32 mouse cellular contexts compared by ENCODE assay signal in the genomic region with DNA sequence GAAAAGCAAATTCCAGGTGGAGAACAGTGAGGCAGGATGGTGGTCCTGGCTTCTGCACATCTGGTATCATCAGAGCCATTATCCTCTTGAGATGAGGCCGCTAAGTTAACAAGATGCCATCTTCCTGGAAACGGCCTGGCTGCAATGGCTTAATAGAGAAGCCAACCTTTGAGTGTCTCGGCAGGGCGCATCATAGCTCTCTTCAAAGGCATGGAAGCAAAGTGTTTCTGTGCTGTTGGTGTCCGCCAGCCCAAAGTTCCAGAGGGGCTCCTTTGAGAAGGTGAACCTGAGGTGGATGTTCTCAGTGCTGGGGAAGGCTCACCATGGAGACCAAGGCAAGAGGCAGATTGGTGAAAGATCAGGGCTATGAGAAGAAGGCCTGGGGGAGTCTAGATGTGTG. TPM values are rescaled to one million over a fixed set of nuclear protein-coding genes. Genes with fewer than 3 reads are reported as not detected.
"Had no signal": no experiment of that assay in that cellular context is flagged by ENCODE, and none has a peak within 500 bp of the region (broad histone marks: within the 10 kb centered on the region; RNA-seq: fewer than 3 reads in every experiment).

No protein-coding gene starts in this region.

- ATAC-seq: hindbrain, postnatal 0 days; inflammation-experienced regulatory T-cells, adult 6 months; intestine, embryonic 15.5 days; intestine, postnatal 0 days; liver, embryonic 12.5 days had no signal

- H3K9me3 ChIP-seq: heart, embryonic 13.5 days; heart, embryonic 15.5 days; hindbrain, embryonic 13.5 days; hindbrain, embryonic 15.5 days; intestine, embryonic 15.5 days; limb, embryonic 13.5 days; limb, embryonic 15.5 days; liver, embryonic 12.5 days had no signal

- H3K27ac ChIP-seq: heart, embryonic 13.5 days; heart, embryonic 15.5 days; hindbrain, embryonic 13.5 days; hindbrain, embryonic 15.5 days; hindbrain, postnatal 0 days; intestine, embryonic 15.5 days; limb, embryonic 13.5 days; limb, embryonic 15.5 days; liver, embryonic 12.5 days; liver, embryonic 14.5 days had no signal

- H3K4me1 ChIP-seq: hindbrain, embryonic 13.5 days; hindbrain, embryonic 15.5 days; intestine, embryonic 15.5 days; limb, embryonic 13.5 days; limb, embryonic 15.5 days; liver, embryonic 12.5 days had no signal

- DNase-seq: gastrocnemius, postnatal 14 days; gastrocnemius, postnatal 36 days; heart, adult 18-20 months; heart, postnatal 14 days; heart, postnatal 36 days; kidney, adult 18-20 months; kidney, adult 8-10 months; kidney, postnatal 10 days; kidney, postnatal 25 days; layer of hippocampus, adult 9-11 months; layer of hippocampus, postnatal 36 days; left cerebral cortex, postnatal 4 days had no signal

- H3K9ac ChIP-seq: heart, embryonic 13.5 days; heart, embryonic 15.5 days; hindbrain, embryonic 13.5 days; hindbrain, embryonic 15.5 days; intestine, embryonic 15.5 days; limb, embryonic 13.5 days; limb, embryonic 15.5 days; liver, embryonic 12.5 days; liver, embryonic 14.5 days had no signal

- H3K36me3 ChIP-seq: heart, embryonic 13.5 days; heart, embryonic 15.5 days; hindbrain, embryonic 13.5 days; hindbrain, embryonic 15.5 days; intestine, embryonic 15.5 days; limb, embryonic 13.5 days; limb, embryonic 15.5 days; liver, embryonic 12.5 days had no signal

- H3K4me2 ChIP-seq: heart, embryonic 11.5 days; heart, embryonic 13.5 days; heart, embryonic 15.5 days; hindbrain, embryonic 13.5 days; hindbrain, embryonic 15.5 days; intestine, embryonic 15.5 days; limb, embryonic 13.5 days; limb, embryonic 15.5 days; liver, embryonic 12.5 days had no signal

- H3K27me3 ChIP-seq: heart, embryonic 15.5 days; hindbrain, embryonic 13.5 days; hindbrain, embryonic 15.5 days; intestine, embryonic 15.5 days; limb, embryonic 13.5 days; limb, embryonic 15.5 days; liver, embryonic 12.5 days had no signal

- H3K4me3 ChIP-seq: heart, embryonic 13.5 days; heart, embryonic 15.5 days; hindbrain, embryonic 13.5 days; hindbrain, embryonic 15.5 days; intestine, embryonic 15.5 days; limb, embryonic 13.5 days; limb, embryonic 15.5 days; liver, embryonic 12.5 days had no signal

RNA-seq across cellular contexts. Expression of a gene that starts 2.8 kb away (rescaled TPM):
- polyA plus RNA-seq: hindbrain, embryonic 11.5 days; hindbrain, embryonic 13.5 days; hindbrain, embryonic 15.5 days; kidney, embryonic 14.5 days; limb, embryonic 11.5 days; limb, embryonic 13.5 days; liver, embryonic 12.5 days had no signal

RNA-seq across cellular contexts. Expression of a gene that starts 25.2 kb away (rescaled TPM):
- polyA plus RNA-seq: heart, embryonic 15.5 days; intestine, postnatal 0 days; kidney, embryonic 14.5 days; large intestine, adult 2 months; limb, embryonic 11.5 days; limb, embryonic 13.5 days; liver, adult 2 months had no signal

RNA-seq across cellular contexts. Expression of a gene that starts 32.9 kb away (rescaled TPM):
- polyA plus RNA-seq: heart, postnatal 0 days; hindbrain, embryonic 11.5 days; hindbrain, embryonic 13.5 days; hindbrain, embryonic 15.5 days; hindbrain, postnatal 0 days; kidney, embryonic 14.5 days; kidney, embryonic 16.5 days; limb, embryonic 11.5 days; limb, embryonic 13.5 days; liver, embryonic 12.5 days had no signal
